Mouse (Mus musculus) embryonic facial prominence, embryonic 15.5 days (tissue): ENCODE results near the gene Ugdh. TPM values are rescaled to one million over a fixed set of nuclear protein-coding genes. Genes with fewer than 3 reads are reported as not detected.
A peak's percentile ranks its signal among the peaks of the same experiment; 100 is the strongest.
"Not testable (repeated sequence)": the region's sequence is repeated elsewhere in the genome, so short reads cannot be mapped to it uniquely, and the experiment has no call there.

Experiments
- ATAC-seq: fragments of 200-750 bp; cut with Nextera tagmentation; 2 replicates; pipeline ENCODE4 v1.8.0; 2017; ENCODE audit warnings: low read depth, moderate TSS enrichment; ENCODE audit not compliant: insufficient number of reproducible peaks, low FRiP score, low TSS enrichment
- H3K27ac ChIP-seq: fragments of 300-500 bp; sonication (generic); replicated peaks from 2 replicates; pipeline ENCODE4 v1.5.1; 2015; ENCODE audit warnings: mild to moderate bottlenecking, inconsistent platforms
- H3K27me3 ChIP-seq: fragments of 300-500 bp; sonication (generic); 2 replicates; pipeline ENCODE4 v1.6.1; 2015; ENCODE audit warnings: inconsistent platforms
- H3K36me3 ChIP-seq: fragments of 300-500 bp; sonication (generic); 2 replicates; pipeline ENCODE4 v1.6.1; 2015; ENCODE audit warnings: mild to moderate bottlenecking, inconsistent platforms
- H3K4me1 ChIP-seq: fragments of 300-500 bp; sonication (generic); 2 replicates; pipeline ENCODE4 v1.6.1; 2015; ENCODE audit warnings: inconsistent platforms
- H3K4me2 ChIP-seq: fragments of 300-500 bp; sonication (generic); replicated peaks from 2 replicates; pipeline ENCODE4 v1.6.1; 2015; ENCODE audit warnings: mild to moderate bottlenecking, inconsistent platforms
- H3K4me3 ChIP-seq: fragments of 300-500 bp; sonication (generic); replicated peaks from 2 replicates; pipeline ENCODE4 v1.5.1; 2015; ENCODE audit warnings: mild to moderate bottlenecking, inconsistent platforms
- H3K9ac ChIP-seq: fragments of 300-500 bp; sonication (generic); 2 replicates; pipeline ENCODE4 v1.6.1; 2015; ENCODE audit warnings: inconsistent platforms
- H3K9me3 ChIP-seq: fragments of 300-500 bp; sonication (generic); replicated peaks from 2 replicates; pipeline ENCODE4 v1.6.1; 2016; ENCODE audit warnings: inconsistent platforms
- WGBS: fragments of 180-500 bp; shearing (Covaris S2); methylation state at CpG from one replicate; pipeline ENCODE4 v1.1.7; 2015; 5-methylcytosine and 5-hydroxymethylcytosine counted together
- polyA plus RNA-seq: library from polyadenylated mRNA; unstranded; fragments of >200 nt; fragmentation: Nextera tagmentation; extraction: Ambion mirVana; gene quantifications from 2 replicates; pipeline ENCODE4 v1.2.1, GENCODE M21; 2015

The Ugdh gene
- polyA plus RNA-seq = 117 and 125 TPM in 2 replicates

DNA sequence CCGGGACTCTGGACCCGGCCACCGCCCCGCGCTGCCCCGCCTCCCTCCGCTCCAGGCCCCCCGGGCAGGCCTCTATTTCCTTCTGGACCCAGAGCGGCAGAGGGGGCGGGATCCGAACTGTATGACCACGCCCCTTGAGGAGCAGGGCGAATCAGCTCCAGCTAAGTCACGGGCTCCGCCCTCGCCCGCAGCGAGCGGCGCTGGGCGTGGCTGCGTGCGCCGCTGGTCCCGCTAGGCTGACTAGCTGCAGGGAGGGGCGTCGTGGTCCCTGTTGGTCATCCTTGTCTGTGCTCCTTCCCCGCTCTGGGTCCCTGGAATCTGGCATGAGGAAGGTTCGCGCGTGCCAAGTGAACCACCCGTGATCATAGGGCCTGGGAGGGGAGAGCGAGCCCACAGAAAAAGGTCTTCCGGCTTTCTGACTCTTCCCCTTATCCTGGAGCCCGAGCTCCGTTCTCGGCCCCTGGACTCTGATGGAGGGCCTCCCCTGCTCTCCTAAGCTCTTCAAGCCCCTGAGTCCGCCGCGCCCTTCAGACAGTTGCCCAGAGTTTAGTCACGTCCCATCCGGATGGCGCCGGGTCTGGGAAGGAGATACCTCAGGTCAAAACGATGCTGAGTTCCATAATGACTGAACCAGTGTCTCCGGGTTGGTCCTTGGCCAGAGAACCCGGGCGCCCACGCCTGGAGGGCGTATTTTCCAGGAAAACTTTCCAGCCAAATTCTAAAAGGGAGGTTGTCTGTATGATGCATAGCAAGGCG lies at the start of gene Ugdh:
Gene Ugdh (minus strand): TSS at position 144 of the 756 bp plus-strand sequence.
- Histone ChIP-seq H3K27me3 (no peaks in the 10 kb centered on the region), H3K36me3 (no peaks in the 10 kb centered on the region), H3K9me3 (no peaks in the 10 kb centered on the region), H3K4me3 (peak within 1 kb of the TSS; percentile 83), H3K4me1 (peaks cover 15% of the 10 kb centered on the region), H3K4me2 (peak within 1 kb of the TSS; percentile 86), H3K9ac (peak within 1 kb of the TSS; percentile 63), H3K27ac (peak within 1 kb of the TSS; percentile 97)
- peak; percentile 96 for ATAC-seq
- WGBS = under 1% methylated on average over 51 of the region's 51 CpGs

DNA sequence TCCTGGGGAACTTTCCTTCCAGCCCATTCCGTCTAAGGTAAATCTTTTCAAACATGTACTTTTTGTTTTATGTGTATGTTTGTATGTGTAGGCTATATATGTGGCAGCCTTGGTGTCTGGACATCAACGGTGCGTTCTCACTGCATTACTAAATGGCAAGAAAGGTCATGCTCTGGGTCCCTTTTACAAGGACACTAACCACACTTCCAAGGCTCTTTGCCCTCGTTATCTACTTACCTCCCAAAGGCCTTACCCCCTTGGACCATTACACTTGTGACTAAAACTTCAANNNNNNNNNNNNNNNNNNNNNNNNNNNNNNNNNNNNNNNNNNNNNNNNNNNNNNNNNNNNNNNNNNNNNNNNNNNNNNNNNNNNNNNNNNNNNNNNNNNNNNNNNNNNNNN lies 47.2 kb upstream of the Ugdh start:
- H3K4me3 ChIP-seq = no peak overlapping the region
- 0 out of 2 replicates have a peak, but pooled peaks cover 2% of the 10 kb centered on the region for H3K4me1 ChIP-seq
- no peaks in the 10 kb centered on the region for H3K36me3 ChIP-seq
- H3K4me2 ChIP-seq = no peak overlapping the region
- 80% methylated on average over 4 of the region's 4 CpGs for WGBS
- H3K9ac ChIP-seq = no peak overlapping the region
- H3K27ac ChIP-seq = no peak overlapping the region
- H3K27me3 ChIP-seq = no peaks in the 10 kb centered on the region
- no peaks in the 10 kb centered on the region for H3K9me3 ChIP-seq
- no peak for ATAC-seq

DNA sequence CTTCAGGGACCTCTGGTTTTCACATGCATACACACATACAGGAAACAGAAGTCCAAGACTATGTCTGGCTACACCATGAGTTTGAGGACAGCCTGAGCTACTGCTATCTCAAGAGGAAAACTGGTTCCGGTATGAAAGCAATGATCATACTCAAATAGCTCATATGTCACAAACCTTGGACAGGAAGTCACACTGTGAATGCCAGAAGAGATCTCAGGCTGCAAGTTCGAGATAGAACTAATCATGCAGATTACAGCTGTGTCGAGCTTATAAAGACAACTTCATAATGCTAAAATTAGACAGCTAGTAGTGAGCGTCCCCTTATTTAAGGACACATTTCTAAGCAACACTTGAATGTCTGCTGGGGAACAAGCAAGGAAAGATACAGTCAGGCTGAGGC lies 44.8 kb upstream of the Ugdh start:
- peak overlapping the region; percentile 63 for H3K27ac ChIP-seq
- H3K4me2 ChIP-seq = no peak overlapping the region
- H3K4me3 ChIP-seq = no peak overlapping the region
- no peak for ATAC-seq
- no peaks in the 10 kb centered on the region for H3K4me1 ChIP-seq
- H3K9ac ChIP-seq = no peak overlapping the region
- H3K9me3 ChIP-seq = no peaks in the 10 kb centered on the region
- 69% methylated on average over 4 of the region's 4 CpGs for WGBS
- H3K27me3 ChIP-seq = no peaks in the 10 kb centered on the region
- H3K36me3 ChIP-seq = no peaks in the 10 kb centered on the region

DNA sequence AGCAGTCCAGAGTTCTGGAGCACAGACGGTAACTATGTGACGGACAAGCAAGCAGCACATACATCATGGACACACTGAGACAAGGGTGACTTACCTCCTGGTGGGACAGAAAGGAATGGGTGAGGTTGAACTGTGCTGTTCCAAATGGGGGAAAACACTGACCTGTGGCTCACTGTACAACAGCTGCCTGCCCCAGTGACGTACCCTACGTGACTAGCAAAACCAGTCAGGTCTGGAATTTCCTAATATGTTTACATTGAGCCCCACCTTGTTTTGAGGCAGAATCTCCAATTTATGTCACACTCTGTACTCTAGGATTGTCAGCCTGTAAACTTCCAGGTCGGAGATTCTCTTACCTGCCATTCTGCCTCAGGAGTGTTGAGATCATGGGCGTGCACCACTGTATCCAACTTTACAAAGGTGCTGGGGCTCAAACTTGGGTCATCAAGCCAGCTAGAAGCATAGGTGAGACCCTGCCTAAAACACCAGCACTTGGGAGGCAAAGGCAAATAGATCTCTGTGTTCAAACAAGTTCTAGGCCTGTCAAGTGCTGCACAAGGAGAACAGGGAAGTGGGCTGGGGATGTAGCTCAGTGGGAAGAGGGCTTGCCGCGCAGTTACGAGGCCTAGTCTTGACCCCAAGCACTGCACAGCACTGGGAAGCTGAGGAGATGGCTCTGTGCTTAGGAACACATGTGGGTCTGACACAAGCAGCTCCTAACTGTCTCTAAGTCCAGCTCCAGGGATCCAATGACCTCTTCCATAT lies 44.1 kb upstream of the Ugdh start:
- Histone ChIP-seq H3K27me3 (no peaks in the 10 kb centered on the region), H3K4me2 (no peak overlapping the region), H3K4me1 (no peaks in the 10 kb centered on the region), H3K4me3 (no peak overlapping the region), H3K9ac (no peak overlapping the region), H3K36me3 (no peaks in the 10 kb centered on the region), H3K9me3 (no peaks in the 10 kb centered on the region), H3K27ac (peak overlapping the region; percentile 63)
- 77% methylated on average over 9 of the region's 9 CpGs for WGBS
- ATAC-seq = no peak

DNA sequence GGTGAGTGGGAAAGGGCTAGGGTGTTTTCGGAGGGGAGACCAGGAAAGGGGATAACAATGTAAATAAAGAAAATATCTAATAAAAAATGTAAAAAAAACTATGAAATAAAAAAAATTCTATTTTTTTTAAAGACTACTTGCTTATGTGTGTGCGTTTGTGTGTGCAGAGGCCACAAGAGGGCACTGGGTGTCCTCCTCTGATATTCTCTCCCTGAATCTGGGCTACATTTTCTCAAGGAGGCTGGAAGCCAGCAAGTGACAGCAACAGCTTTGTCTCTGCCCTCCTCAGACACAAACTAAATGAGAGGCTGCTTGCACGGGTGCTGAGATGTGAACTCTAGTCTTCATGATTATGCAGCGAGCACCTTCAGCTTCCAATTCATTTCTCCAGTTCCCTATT lies 42.5 kb upstream of the Ugdh start:
- no peak for ATAC-seq
- H3K4me1 ChIP-seq = no peaks in the 10 kb centered on the region
- WGBS = 74% methylated on average over 4 of the region's 4 CpGs

DNA sequence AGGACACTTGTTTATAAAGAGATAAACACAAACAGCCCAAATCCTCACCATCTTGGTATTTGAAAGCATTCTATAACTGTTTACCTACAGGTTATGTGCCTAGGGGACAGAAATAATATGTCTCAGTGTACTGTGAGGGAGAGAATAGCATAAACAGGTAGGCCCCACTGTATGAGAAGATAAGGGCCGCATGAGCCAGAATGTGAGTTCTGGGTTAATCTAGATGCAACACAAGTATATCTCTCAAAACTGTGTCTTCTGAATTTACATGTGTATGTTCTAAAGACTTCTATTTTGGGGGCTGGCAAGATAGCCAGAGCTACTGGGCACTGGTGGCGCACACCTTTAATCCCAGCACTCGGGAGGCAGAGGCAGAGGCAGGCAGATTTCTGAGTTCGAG lies 41.0 kb upstream of the Ugdh start:
- H3K36me3 ChIP-seq, H3K9me3 ChIP-seq, H3K4me3 ChIP-seq, ATAC-seq, H3K4me2 ChIP-seq, H3K4me1 ChIP-seq, H3K27ac ChIP-seq, H3K9ac ChIP-seq, H3K27me3 ChIP-seq: not testable (repeated sequence)
- 98% methylated on average over 4 of the region's 4 CpGs for WGBS

More for the DNA sequence above, 42.5 kb upstream of the Ugdh start:
- no peak overlapping the region for H3K4me3 ChIP-seq
- no peak overlapping the region for H3K9ac ChIP-seq
- H3K27me3 ChIP-seq = no peaks in the 10 kb centered on the region
- no peak overlapping the region for H3K27ac ChIP-seq
- H3K4me2 ChIP-seq = no peak overlapping the region
- H3K36me3 ChIP-seq = no peaks in the 10 kb centered on the region
- no peaks in the 10 kb centered on the region for H3K9me3 ChIP-seq

DNA sequence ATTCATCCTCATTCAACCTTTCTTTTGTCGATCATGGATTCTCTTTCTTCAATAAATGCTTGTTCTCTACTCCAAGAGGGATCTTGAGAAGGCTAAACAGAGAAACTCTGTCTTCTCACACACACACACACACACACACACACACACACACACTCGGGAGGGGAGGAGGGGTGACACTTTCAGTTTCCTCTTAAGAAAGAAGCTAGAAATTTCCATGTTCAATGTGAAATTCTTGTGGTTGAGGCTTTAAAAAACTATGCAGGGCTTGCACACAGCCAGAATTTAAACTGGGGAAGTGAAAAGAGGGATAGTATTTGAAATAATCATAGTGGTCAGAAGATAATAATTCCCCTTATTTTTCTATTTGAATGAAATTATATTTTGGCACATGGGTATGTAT lies 40.1 kb upstream of the Ugdh start:
- Histone ChIP-seq H3K4me1 (no peaks in the 10 kb centered on the region), H3K27me3 (no peaks in the 10 kb centered on the region), H3K9me3 (no peaks in the 10 kb centered on the region), H3K27ac (no peak overlapping the region), H3K36me3 (no peaks in the 10 kb centered on the region), H3K4me2 (no peak overlapping the region), H3K9ac (no peak overlapping the region), H3K4me3 (no peak overlapping the region)
- ATAC-seq = no peak
- WGBS = 69% methylated on average over 2 of the region's 2 CpGs

DNA sequence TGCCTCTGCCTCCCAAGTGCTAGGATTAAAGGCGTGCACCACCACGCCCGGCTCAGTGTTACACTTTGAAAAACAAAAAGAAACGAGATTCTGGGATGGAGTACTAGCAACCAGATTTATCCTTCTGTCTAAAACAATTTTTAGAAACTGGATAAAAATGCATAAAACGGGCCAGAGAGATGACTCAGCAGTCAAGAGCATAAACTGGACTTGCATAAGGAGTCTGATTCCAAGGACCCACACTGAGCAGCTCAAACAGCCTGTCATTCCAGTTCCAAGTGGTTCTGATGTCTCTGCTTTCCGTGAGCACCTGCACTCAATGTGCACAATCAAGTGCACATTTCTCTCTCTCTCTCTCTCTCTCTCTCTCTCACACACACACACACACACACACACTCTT lies 34.0 kb upstream of the Ugdh start:
- ATAC-seq = no peak

DNA sequence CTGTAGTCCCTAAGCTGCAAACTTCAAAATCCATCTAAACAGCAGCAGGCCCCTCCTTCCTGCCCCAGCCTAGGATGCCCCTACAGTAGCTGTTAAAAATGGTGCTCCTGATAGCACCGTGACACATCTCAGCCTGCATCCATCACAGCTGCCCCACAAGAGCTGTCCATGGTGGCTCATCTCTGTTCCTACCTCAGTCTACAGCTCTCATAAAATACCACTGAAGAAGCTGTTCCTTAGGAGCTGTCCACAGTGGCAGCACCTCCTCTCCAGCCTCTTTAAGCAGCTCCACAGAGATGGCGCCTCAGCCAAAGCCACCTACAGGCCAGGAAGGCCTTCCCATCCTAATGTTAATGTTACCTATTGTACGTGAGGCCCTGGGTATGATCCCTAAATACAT lies 31.2 kb upstream of the Ugdh start:
- Histone ChIP-seq H3K9ac (no peak overlapping the region), H3K4me3 (no peak overlapping the region), H3K27ac (no peak overlapping the region), H3K9me3 (no peaks in the 10 kb centered on the region), H3K27me3 (no peaks in the 10 kb centered on the region), H3K4me2 (no peak overlapping the region), H3K4me1 (no peaks in the 10 kb centered on the region), H3K36me3 (peaks cover 29% of the 10 kb centered on the region)
- no peak for ATAC-seq
- WGBS = 68% methylated on average over 3 of the region's 3 CpGs

More for the DNA sequence above, 34.0 kb upstream of the Ugdh start:
- H3K4me2 ChIP-seq = no peak overlapping the region
- H3K4me1 ChIP-seq = no peaks in the 10 kb centered on the region
- peaks cover 29% of the 10 kb centered on the region for H3K36me3 ChIP-seq
- no peak overlapping the region for H3K9ac ChIP-seq
- no peaks in the 10 kb centered on the region for H3K9me3 ChIP-seq
- 87% methylated on average over 6 of the region's 6 CpGs for whole genome bisulfite sequencing
- H3K4me3 ChIP-seq = no peak overlapping the region
- H3K27ac ChIP-seq = no peak overlapping the region
- no peaks in the 10 kb centered on the region for H3K27me3 ChIP-seq

DNA sequence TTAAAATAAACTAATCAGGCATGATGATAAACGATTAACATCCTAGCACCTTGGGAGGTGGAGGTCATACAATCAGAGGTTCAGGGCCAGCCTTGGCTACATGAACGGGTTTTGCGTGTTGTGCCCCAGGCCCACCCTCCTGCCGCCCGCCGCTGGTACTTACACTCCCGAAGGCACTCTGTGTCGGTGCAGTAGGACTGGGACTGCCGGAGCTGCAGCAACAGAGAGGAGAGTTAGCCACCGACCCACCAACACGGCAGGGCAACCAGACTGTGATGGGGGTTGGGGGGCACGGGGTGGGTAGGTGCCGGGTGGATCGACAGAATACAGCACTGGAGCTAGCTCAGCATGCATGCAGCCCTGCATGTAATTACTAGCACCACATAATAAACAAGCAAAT lies 24.6 kb upstream of the Ugdh start:
- Histone ChIP-seq H3K4me3 (no peak overlapping the region), H3K4me1 (peaks cover 14% of the 10 kb centered on the region), H3K27me3 (no peaks in the 10 kb centered on the region), H3K4me2 (no peak overlapping the region), H3K9ac (no peak overlapping the region), H3K36me3 (peaks cover 10% of the 10 kb centered on the region; the same call in 1 of the 2 replicates), H3K9me3 (no peaks in the 10 kb centered on the region), H3K27ac (no peak overlapping the region)
- WGBS = 89% methylated on average over 14 of the region's 14 CpGs
- no peak for ATAC-seq

DNA sequence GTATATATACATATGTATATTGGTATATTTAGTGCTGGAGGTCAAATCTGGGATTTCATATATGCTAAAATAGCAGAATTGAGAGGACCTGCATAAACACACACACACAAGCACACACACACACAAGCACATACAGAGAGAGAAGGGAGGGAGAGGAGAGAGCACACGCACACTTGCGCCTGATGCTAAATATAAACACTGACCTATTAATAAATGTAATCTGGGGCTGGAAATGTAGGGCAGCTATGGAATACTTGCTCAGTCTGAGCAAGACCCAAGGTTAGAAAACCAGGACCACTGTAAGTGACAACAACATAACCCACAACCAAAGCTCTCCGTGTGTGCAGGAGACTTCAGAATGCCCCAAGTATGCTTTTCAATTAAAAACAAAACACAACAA lies 23.7 kb upstream of the Ugdh start:
- 71% methylated on average over 3 of the region's 3 CpGs for WGBS
- H3K27ac ChIP-seq = no peak overlapping the region

More for the DNA sequence above, 23.7 kb upstream of the Ugdh start:
- H3K27me3 ChIP-seq = no peaks in the 10 kb centered on the region
- ATAC-seq = no peak
- no peak overlapping the region for H3K4me2 ChIP-seq
- H3K9me3 ChIP-seq = no peaks in the 10 kb centered on the region
- H3K36me3 ChIP-seq = peaks cover 6% of the 10 kb centered on the region; the same call in 1 of the 2 replicates
- H3K4me3 ChIP-seq = no peak overlapping the region
- H3K9ac ChIP-seq = no peak overlapping the region
- H3K4me1 ChIP-seq = peaks cover 14% of the 10 kb centered on the region
